Mouse (Mus musculus): ENCODE data around the gene Olfr10. TPM values are rescaled to one million over a fixed set of nuclear protein-coding genes. Genes with fewer than 3 reads are reported as not detected.
A peak's percentile ranks its signal among the peaks of the same experiment; 100 is the strongest.
"Not testable (repeated sequence)": the region's sequence is repeated elsewhere in the genome, so short reads cannot be mapped to it uniquely, and the experiment has no call there.

Gene Olfr10
- not detected for polyA plus RNA-seq (2017; shearing (Covaris generic))

GRCm38 (mm10) chr11:49304441-49304840 is at the start of gene Olfr10:
TSS of gene Olfr10 (plus strand) at chr11:49304741.
- ATAC-seq = no peak

GRCm38 (mm10) chr11:49259296-49259695 is 45.2 kb upstream of the Olfr10 start:
- ATAC-seq = no peak

GRCm38 (mm10) chr11:49259829-49260228 is 44.7 kb upstream of the Olfr10 start:
- ATAC-seq = no peak

GRCm38 (mm10) chr11:49260598-49261312 is 43.8 kb upstream of the Olfr10 start:
- no peak for ATAC-seq

GRCm38 (mm10) chr11:49261313-49261855 is 43.2 kb upstream of the Olfr10 start:
- no peak for ATAC-seq

DNA sequence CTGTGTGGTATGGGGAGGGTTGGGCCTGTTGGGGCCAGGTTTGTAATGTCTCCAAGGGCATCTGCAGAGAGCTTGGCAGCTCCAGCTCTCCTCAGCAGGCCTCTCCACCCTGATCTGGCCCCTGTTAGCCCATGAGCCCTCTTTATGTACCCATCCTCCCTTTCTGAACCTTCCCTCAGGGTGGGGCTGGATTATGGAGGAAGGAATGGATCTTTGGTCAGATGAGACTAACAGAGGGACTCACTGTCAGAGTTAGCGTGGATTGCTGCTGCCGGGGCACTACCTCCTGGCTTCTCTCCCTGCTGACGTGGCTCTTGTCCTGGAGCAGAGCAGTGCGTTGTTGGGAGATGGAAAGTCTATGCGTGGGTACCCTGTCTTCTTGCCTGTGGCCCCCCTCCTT is 42.3 kb upstream of the Olfr10 start:
- no peak for ATAC-seq

DNA sequence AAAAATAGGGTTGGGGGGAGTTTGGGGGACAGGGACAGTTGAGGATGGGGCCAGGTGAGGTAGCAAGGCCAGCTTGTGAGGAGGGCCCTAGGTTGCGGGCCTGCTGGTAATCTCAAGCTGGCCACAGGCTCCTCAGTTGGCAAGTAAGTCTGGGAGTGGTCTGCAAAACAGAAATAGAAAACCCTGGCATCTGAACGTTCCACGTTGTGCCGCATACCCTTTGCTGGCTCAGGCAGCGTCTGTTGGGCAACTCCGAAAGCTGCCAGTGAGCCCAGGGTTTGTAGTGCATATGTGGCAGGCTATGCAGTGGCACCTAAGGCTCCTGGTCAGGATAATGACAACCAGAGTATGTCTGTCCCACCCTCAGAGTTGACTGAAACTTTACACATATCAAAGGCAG is 41.4 kb upstream of the Olfr10 start:
- no peak for ATAC-seq

DNA sequence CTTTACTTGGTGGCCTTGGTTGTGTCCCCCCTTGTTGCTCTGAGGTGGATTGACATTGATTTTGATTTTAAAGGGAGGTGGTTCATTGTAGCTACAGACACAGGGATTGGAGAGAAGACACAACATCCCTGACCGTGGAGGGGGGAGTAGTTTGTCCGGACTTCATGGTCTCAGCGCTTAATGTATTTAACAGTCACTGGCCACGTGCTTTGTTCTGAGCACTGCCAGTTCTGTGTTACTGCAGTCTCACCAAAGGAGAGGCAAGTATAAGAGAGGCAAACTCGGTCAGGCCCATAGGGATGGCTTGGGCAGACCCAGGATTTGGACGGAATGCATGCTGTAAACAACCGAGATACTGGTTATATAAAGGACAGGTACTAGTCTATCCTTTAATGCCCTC is 40.5 kb upstream of the Olfr10 start:
- ATAC-seq = no peak

GRCm38 (mm10) chr11:49264622-49265021 is 39.9 kb upstream of the Olfr10 start:
- ATAC-seq = peak; percentile 72

DNA sequence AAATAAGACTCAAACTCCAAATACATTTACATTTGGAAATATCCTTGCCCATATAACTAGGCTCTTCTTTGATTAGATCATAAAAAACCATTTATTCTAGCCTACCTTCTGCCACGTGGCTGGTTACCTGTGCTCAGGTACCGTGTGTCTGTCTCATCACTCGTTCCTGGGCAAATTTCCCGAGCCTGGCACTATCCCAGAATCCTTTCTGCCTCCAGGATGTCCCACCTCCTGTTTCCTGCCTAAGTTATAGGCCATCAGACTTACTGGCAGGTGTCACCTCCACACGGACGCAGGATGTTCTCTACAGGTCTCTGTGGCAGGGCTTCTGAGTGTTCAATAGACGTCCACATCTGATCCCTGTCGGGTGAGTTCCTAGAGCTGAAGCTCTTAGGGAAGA is 39.4 kb upstream of the Olfr10 start:
- no peak for ATAC-seq

- ATAC-seq = no peak
Observed at GRCm38 (mm10) chr11:49266671-49267070, 37.9 kb upstream of the Olfr10 start.

GRCm38 (mm10) chr11:49267316-49267715 is 37.2 kb upstream of the Olfr10 start:
- no peak for ATAC-seq

DNA sequence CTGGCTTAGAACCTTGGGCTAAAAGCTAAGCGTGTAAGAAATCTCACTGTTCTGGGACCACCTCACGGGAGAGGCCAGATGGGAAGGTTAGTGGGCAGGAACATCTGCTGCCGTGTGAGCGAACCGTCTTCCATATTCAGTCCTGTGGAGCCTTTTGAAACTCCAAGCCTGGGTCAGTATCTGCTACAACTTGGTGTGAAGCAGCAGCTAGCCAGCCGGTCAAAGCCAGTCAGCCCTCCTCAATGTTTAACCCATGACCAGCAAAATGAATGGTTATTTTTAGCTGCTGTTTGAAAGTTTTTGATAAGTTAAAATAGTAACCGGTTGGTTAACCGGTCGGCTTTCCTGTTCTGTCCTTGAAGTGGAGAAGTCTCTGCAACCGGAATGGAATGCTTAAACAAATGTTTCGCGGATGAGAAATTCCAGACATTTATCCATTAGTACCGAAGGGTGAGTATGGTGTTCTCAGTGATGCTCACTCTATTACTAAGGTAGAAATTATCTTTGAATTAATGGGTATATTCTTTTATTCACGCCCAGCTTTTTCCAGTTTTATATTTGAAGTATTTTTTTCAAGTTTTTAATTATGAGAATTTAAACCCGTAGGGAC is 36.5 kb upstream of the Olfr10 start:
- no peak for ATAC-seq

DNA sequence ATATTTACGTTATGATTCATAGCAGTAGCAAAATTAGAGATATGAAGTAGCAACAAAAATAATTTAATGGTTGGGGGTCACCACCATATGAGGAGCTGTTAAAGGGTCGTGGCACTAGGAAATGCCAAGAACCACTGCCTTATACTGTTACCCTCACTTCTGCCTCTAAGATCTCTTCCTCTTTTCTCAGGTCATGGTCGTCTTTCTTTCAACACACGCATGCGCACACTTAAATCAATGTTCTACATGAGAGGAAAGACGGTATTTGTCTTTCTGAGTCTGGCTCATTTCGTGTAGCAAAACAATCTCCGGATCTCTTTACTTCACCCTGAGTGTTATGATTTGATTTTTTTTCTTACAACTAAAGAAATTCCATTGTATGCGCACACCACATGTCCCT is 34.8 kb upstream of the Olfr10 start:
- no peak for ATAC-seq

DNA sequence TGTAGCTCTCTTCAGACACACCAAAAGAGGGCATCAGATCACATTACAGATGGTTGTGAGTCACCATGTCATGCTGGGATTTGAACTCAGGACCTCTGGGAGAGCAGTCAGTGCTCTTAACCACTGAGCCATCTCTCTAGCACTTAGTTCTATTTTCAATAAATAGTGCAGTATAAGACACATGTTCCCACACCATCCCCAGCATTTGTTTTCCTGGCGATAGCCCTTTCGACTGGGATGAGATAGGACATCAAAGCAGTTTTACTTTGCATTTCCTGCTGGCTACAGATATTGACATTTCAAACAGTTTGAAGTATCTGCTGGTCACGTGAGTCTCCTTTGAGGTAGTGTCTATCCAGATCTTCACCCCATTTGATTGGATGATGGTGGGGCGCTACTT is 34.2 kb upstream of the Olfr10 start:
- no peak for ATAC-seq

DNA sequence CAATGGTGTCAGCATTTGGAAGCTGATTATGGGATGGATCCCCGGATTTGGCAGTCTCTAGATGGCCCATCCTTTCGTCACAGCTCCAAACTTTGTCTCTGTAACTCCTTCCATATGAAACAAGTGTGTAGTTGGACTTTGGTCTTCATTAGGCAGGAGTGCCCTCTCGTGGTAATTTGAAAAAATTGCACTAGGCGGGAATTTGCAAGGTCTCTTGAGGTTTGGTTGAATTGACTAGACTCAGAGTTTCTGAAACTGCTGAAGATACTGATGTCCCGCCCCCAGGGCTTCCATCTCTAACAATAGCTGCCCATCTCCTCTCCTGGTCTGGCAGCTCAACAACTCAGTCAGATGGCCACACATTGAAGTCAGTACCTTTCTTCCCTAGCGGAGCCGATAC is 33.2 kb upstream of the Olfr10 start:
- peak; percentile 67 for ATAC-seq

GRCm38 (mm10) chr11:49273834-49274519 is 30.6 kb upstream of the Olfr10 start:
- no peak for ATAC-seq

DNA sequence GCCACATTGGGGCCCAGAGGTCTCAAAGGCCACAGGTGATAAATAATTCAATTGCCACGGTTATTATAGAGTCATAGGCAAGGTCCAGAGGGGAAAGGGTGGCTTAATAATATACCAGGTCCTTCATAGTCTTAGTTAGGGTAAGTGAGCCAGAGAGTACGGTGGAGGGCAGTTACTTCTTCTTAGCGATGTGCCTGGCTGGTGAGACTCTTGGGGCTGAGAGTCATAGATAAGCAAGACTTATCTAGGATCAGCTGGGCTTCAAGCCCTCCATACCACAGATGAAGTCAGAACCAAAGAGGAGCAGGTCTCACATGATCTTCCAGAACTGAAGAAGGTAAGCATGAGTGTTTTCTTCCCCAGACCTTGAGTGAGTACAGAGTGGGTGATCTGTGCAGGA is 26.3 kb upstream of the Olfr10 start, which contains the start of gene Olfr1393:
TSS of gene Olfr1393 (plus strand) at position 83 of the 400 bp plus-strand sequence.
- no peak for ATAC-seq

- ATAC-seq = not testable (repeated sequence)
Observed at GRCm38 (mm10) chr11:49284982-49285381, 19.6 kb upstream of the Olfr10 start, which contains the start of gene Olfr1392. TSS of gene Olfr1392 (plus strand) at chr11:49285282.

DNA sequence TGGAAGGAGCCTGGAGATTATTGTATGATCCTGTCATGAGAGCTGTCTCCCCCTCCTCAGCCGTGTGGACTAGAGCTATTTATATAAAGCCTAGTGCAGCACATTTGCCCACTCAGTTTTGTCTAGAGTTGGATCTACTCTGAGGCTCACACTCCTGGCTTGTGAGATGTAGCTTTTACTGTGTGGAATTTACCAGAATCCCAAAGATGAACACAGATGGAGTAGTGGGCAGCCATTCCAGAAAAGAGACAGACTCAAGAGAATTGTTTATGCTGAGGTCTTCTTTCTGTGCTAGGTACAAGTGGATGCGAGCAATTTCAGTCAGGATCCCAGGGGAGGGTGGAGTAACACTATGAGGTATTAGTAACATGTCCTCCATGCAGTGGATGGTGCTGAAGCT is 17.3 kb upstream of the Olfr10 start:
- ATAC-seq = no peak

DNA sequence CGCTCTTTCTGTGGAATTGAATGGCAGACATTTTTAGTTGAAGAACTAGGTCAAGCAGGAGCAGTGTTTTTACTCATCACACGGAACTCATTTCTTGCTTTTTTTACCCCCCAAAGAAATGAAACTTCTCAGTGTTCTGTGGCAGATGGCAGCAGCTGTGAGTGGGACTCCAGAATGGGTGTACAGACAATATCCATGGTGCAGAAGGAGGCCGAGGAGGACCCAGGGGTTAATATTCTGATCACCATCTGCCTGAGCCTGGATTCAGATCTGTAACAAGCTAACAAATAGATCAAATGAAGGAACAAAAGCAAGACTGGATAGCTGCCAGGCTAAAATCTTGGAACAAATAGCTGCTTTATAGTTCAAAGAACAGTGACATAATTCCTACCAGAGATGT is 11.8 kb upstream of the Olfr10 start:
- no peak for ATAC-seq

- not testable (repeated sequence) for ATAC-seq
Observed at GRCm38 (mm10) chr11:49308547-49308946, 4.0 kb downstream of the Olfr10 start.

DNA sequence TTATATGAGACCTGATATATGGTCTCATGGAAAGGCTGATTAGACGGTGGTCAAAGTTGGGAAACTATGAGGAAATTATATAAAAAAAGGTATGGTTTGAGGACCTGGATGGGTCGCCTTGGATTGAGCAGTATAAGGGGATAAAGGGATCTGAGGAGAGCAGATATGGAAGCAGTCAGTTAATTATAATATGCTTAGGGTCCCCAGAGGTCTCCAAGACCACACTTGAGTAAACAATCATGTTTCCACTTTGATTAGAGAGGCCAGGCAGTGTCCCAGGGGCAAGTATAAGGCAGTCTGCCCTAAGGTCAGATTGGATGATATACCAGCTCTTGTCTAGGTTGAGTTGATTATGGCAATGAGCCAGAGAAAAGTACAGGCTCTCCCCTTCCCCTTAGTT is 17.9 kb downstream of the Olfr10 start, which contains the start of gene Olfr1391:
TSS of gene Olfr1391 (plus strand) at position 301 of the 400 bp plus-strand sequence.
- no peak for ATAC-seq

Measured in inflammation-experienced regulatory T-cells, adult 6 months (primary cell).